Mouse (Mus musculus): Measurements from ENCODE around the gene Rab3a. TPM values are rescaled to one million over a fixed set of nuclear protein-coding genes. Genes with fewer than 3 reads are reported as not detected.

Rab3a gene
- total RNA-seq, 4 experiments from 2014 or later = 732 to 771 (median 756) TPM

- peak; percentile 88 to 94 for DNase-seq (ENCODE audit: low spot score in 2 of 2)
Measured at GRCm38 (mm10) chr8:70797081-70798070, 42.9 kb downstream of the Rab3a start.

GRCm38 (mm10) chr8:70798281-70798680 is 43.8 kb downstream of the Rab3a start:
- peak; percentile 78 to 81 for DNase-seq (ENCODE audit: low spot score in 2 of 2)

GRCm38 (mm10) chr8:70800648-70801047 is 46.2 kb downstream of the Rab3a start:
- peak in 1 of 2 experiments; percentile 62 for DNase-seq (ENCODE audit: low spot score in 2 of 2)

GRCm38 (mm10) chr8:70801156-70801555 is 46.7 kb downstream of the Rab3a start:
- DNase-seq (ENCODE audit: low spot score in 2 of 2) = peak in 1 of 2 experiments; percentile 89

GRCm38 (mm10) chr8:70801830-70802229 is 47.4 kb downstream of the Rab3a start:
- DNase-seq (ENCODE audit: low spot score in 2 of 2) = no peak

- DNase-seq (ENCODE audit: low spot score in 2 of 2) = no peak
Measured at GRCm38 (mm10) chr8:70802786-70803510, 48.5 kb downstream of the Rab3a start.

GRCm38 (mm10) chr8:70803761-70804480 is 49.4 kb downstream of the Rab3a start:
- DNase-seq (ENCODE audit: low spot score in 2 of 2) = peak in 1 of 2 experiments; percentile 67

GRCm38 (mm10) chr8:70804481-70805206 is 50.2 kb downstream of the Rab3a start, which contains the start of gene Mast3:
Gene Mast3 (minus strand): TSS chr8:70805054.
- DNase-seq (ENCODE audit: low spot score in 2 of 2) = peak in 1 of 2 experiments; percentile 79

- DNase-seq (ENCODE audit: low spot score in 2 of 2) = no peak
Measured at GRCm38 (mm10) chr8:70806541-70806940, 52.1 kb downstream of the Rab3a start.

GRCm38 (mm10) chr8:70807304-70807703 is 52.8 kb downstream of the Rab3a start:
- DNase-seq (ENCODE audit: low spot score in 2 of 2) = peak in 1 of 2 experiments; percentile 62

- no peak for DNase-seq (ENCODE audit: low spot score in 2 of 2)
Measured at GRCm38 (mm10) chr8:70808239-70808638, 53.8 kb downstream of the Rab3a start, which contains the start of gene Il12rb1. Gene Il12rb1 (plus strand): TSS chr8:70808449.

Small RNA genes within 50 kb of the gene (microRNA-seq; reads per million reads assigned to microRNA genes)
- gene Mir7240 = 41.2 to 55.3 reads per million in 2 experiments

Other genes starting within 250 kb of the Rab3a start
- 100 to 1,000 TPM in 2 of 4 experiments, 10 to 100 TPM in 2; 86.4 to 104 (median 97.3) TPM for gene Rex1bd, start 247.9 kb upstream of the Rab3a start, total RNA-seq (2022)
- gene Uba52, start 243.9 kb upstream of the Rab3a start, total RNA-seq (2022) = 1,000 to 10,000 TPM in 2 of 4 experiments, 100 to 1,000 TPM in 2; 772 to 1,065 (median 933) TPM
- gene Fkbp8, start 227.0 kb upstream of the Rab3a start, total RNA-seq (2022) = 100 to 1,000 TPM; 420 to 440 (median 425) TPM
- gene Kxd1, start 226.7 kb upstream of the Rab3a start, total RNA-seq (2022) = 10 to 100 TPM; 36.7 to 46.9 (median 39.6) TPM
- gene Ell, start 215.2 kb upstream of the Rab3a start, total RNA-seq (2022) = 10 to 100 TPM; 19.6 to 22.0 (median 20.8) TPM
- gene Isyna1, start 160.3 kb upstream of the Rab3a start, total RNA-seq (2022) = 10 to 100 TPM; 42.8 to 55.9 (median 51.8) TPM
- gene Ssbp4, start 145.8 kb upstream of the Rab3a start, total RNA-seq (2022) = 100 to 1,000 TPM; 196 to 262 (median 224) TPM
- 1 to 10 TPM in 2 of 4 experiments, under 1 TPM in 2; 0.24 to 1.6 (median 1.1) TPM for gene Lrrc25, start 138.5 kb upstream of the Rab3a start, total RNA-seq (2022)
- gene Gdf15, start 122.2 kb upstream of the Rab3a start, total RNA-seq (2022) = not detected
- 10 to 100 TPM; 19.8 to 34.7 (median 23.3) TPM for gene Pgpep1, start 94.3 kb upstream of the Rab3a start, total RNA-seq (2022)
- 10 to 100 TPM; 57.1 to 66.2 (median 64.1) TPM for gene Lsm4, start 81.4 kb upstream of the Rab3a start, total RNA-seq (2022)
- gene Jund, start 55.7 kb upstream of the Rab3a start, total RNA-seq (2022) = 100 to 1,000 TPM; 149 to 190 (median 160) TPM
- under 1 TPM in 2 of 4 experiments, not detected in 2; 0.14 to 0.16 TPM for gene Iqcn, start 51.2 kb upstream of the Rab3a start, total RNA-seq (2022)
- not detected for gene Gm3336, start 36.1 kb upstream of the Rab3a start, total RNA-seq (2022)
- gene Pde4c, start 31.0 kb upstream of the Rab3a start, total RNA-seq (2022) = 1 to 10 TPM; 1.1 to 2.9 (median 1.5) TPM
- 10 to 100 TPM; 30.3 to 38.5 (median 31.7) TPM for gene Mpv17l2, start 6.3 kb downstream of the Rab3a start, total RNA-seq (2022)
- gene Pik3r2, start 22.0 kb downstream of the Rab3a start, total RNA-seq (2022) = 100 to 1,000 TPM; 145 to 157 (median 153) TPM
- gene Mast3, start 50.4 kb downstream of the Rab3a start, total RNA-seq (2022) = 100 to 1,000 TPM; 340 to 427 (median 396) TPM
- 1 to 10 TPM in 1 of 4 experiments, under 1 TPM in 3; 0.83 to 1.1 (median 0.85) TPM for gene Il12rb1, start 53.8 kb downstream of the Rab3a start, total RNA-seq (2022)
- 10 to 100 TPM; 14.8 to 25.8 (median 21.3) TPM for gene Arrdc2, start 85.0 kb downstream of the Rab3a start, total RNA-seq (2022)
- gene Kcnn1, start 108.6 kb downstream of the Rab3a start, total RNA-seq (2022) = 10 to 100 TPM; 16.5 to 20.0 (median 16.6) TPM
- 10 to 100 TPM; 69.8 to 87.9 (median 78.7) TPM for gene Ccdc124, start 119.3 kb downstream of the Rab3a start, total RNA-seq (2022)
- 10 to 100 TPM; 10.5 to 12.3 (median 11.0) TPM for gene Slc5a5, start 138.1 kb downstream of the Rab3a start, total RNA-seq (2022)
- gene Rpl18a, start 142.7 kb downstream of the Rab3a start, total RNA-seq (2022) = 100 to 1,000 TPM; 619 to 893 (median 714) TPM
- gene Map1s, start 151.3 kb downstream of the Rab3a start, total RNA-seq (2022) = 10 to 100 TPM; 85.7 to 93.1 (median 88.8) TPM

Data from layer of hippocampus, adult 8-10 months (tissue).